Mouse (Mus musculus): ENCODE data around the gene Utp11. TPM values are rescaled to one million over a fixed set of nuclear protein-coding genes. Genes with fewer than 3 reads are reported as not detected.

Gene Utp11
- polyA plus RNA-seq, 1 experiment: 51.1 TPM

DNA sequence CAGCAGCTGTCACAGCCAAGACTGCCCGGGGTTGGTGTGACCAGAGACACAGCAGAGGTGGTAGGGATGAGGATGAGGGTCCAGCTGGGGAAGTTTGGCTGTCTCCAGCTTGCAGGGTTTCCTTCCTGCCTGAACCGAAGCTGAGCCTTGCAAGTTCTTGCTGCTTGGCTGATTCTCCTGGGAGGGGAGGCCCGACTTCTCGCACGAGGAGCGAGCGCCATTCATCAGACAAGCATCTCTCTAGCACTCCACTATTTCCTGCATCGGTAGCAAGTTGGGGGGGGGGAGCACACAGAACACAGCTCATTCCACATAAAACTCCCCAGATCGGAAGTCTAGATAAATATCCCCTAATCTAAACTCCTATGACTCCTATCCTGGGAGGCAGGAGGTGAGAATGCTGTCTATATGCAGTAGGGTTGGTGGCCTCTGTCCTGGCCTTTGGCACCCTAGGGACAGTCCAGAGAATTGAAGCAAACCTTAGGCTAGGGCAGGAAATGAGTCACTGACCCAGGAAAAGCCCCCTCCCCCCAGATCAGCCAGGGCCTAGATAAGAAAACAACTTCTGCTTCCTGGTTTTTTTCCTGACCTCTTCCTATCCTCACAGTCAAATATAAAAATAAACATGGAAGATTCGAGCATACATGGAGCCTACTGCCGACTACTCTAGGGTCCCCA is 11.5 kb upstream of the Utp11 start:
- TF ChIP-seq POLR2A (IDR thresholded peaks at IDR 0.05; ENCODE audit: low read depth, low read length) (peak; percentile 46; the same call in 1 of the 2 replicates), CTCF (IDR thresholded peaks at IDR 0.05; ENCODE audit: borderline replicate concordance, insufficient read depth, low read length) (no peak)
- H3K4me3 ChIP-seq (ENCODE audit: insufficient read depth, low read length): peak overlapping the region; percentile 54
- H3K4me1 ChIP-seq (ENCODE audit: control insufficient read depth, insufficient read depth, low read length): peaks cover 15% of the 10 kb centered on the region
- H3K27ac ChIP-seq (ENCODE audit: insufficient read depth, low read length): peak overlapping the region; percentile 94

DNA sequence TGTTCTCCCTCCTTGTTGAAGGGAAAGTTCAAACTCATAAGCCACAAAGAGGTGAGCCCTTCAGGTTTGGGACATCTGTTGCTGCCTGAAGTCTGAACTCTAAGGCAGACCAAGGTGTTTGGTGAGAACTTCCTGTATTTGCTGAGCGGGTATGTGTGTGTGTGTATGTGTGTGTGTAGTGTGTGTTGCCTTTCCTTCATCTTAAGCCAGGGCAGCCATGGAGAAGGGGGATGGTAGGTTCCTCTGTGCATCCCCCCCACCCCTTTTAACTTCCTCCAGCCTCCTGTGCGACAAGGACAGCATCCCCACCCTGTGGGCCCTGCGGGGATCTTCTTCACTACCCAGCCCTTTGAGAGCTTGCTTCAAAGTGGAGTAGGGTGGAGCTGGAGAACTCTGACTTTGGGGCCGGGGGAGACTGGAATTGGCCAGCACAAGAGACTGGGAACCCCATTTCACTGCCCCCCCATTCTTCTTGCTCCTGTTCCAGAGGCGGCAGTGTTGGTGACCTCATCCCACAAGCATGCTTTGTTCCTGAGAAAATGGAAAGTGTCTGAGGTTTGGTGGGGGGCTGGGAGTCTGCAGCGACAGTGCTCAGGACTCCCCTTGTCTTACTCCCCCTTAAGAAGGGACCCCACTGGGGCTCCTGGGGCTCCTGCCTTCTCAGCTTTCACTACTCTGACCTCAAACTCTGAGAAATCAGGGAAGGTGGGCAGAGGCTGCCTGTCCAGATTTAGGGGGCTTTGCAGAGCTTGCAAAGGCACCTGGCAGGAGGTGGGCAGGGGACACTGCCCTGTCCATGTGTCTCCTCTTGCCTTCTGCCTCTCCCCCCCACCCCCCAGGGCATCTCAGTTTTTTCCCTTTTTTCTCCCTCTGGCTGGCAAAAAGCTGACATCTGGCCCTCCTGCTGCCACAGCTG is 10.7 kb upstream of the Utp11 start:
- H3K4me3 ChIP-seq (ENCODE audit: insufficient read depth, low read length): peak overlapping the region; percentile 54
- TF ChIP-seq POLR2A (IDR thresholded peaks at IDR 0.05; ENCODE audit: low read depth, low read length): peak; percentile 46
- no peak for TF ChIP-seq CTCF (IDR thresholded peaks at IDR 0.05; ENCODE audit: borderline replicate concordance, insufficient read depth, low read length)
- H3K27ac ChIP-seq (ENCODE audit: insufficient read depth, low read length): peak overlapping the region; percentile 94
- peaks cover 14% of the 10 kb centered on the region for H3K4me1 ChIP-seq (ENCODE audit: control insufficient read depth, insufficient read depth, low read length)

DNA sequence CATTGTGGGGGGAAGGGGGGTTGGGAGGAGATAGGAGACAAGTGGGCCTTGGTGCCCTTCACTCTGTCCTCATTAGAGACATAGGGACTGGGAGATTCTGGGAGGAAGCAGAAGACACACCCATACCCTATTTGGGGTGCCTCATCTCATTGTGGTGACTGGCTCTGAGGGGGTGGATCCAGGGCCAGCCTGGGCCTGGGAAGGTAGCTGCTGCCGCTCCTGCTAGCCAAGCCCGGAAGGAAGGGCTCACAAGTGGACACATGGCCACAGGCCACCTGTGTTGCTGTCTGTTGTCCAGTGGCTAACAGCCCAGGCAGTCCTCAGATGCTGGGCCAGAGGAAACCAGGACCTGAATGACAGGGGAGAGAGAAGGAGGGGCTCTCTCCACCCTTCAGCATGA is 10.0 kb upstream of the Utp11 start:
- H3K4me1 ChIP-seq (ENCODE audit: control insufficient read depth, insufficient read depth, low read length): peaks cover 14% of the 10 kb centered on the region
- no peak for TF ChIP-seq CTCF (IDR thresholded peaks at IDR 0.05; ENCODE audit: borderline replicate concordance, insufficient read depth, low read length)
- TF ChIP-seq POLR2A (IDR thresholded peaks at IDR 0.05; ENCODE audit: low read depth, low read length): peak; percentile 68
- peak overlapping the region; percentile 94 for H3K27ac ChIP-seq (ENCODE audit: insufficient read depth, low read length)
- peak overlapping the region; percentile 54 for H3K4me3 ChIP-seq (ENCODE audit: insufficient read depth, low read length)

DNA sequence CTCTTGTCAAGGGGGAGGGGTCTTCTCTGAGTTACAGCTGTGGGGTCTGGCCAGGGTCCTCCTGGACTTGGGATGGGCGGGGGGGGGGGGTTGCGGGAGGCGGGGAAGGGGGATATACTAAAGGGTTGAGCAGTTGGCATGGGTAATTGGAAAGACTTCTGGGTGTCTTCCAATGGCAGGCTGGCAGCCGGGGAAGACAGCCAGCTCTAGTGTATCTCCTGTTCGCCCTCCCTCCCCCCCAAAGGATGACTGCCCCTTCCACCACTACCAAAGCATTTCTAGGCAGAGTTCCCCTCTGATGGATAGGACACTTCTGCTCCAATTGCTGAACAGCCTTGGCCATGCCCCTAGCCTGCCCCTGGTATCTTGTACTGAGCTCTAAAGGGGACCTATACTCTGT is 8.5 kb upstream of the Utp11 start:
- Histone ChIP-seq H3K4me3 (ENCODE audit: insufficient read depth, low read length) (peak overlapping the region; percentile 95), H3K27ac (ENCODE audit: insufficient read depth, low read length) (peak overlapping the region; percentile 82), H3K4me1 (ENCODE audit: control insufficient read depth, insufficient read depth, low read length) (peaks cover 14% of the 10 kb centered on the region)

DNA sequence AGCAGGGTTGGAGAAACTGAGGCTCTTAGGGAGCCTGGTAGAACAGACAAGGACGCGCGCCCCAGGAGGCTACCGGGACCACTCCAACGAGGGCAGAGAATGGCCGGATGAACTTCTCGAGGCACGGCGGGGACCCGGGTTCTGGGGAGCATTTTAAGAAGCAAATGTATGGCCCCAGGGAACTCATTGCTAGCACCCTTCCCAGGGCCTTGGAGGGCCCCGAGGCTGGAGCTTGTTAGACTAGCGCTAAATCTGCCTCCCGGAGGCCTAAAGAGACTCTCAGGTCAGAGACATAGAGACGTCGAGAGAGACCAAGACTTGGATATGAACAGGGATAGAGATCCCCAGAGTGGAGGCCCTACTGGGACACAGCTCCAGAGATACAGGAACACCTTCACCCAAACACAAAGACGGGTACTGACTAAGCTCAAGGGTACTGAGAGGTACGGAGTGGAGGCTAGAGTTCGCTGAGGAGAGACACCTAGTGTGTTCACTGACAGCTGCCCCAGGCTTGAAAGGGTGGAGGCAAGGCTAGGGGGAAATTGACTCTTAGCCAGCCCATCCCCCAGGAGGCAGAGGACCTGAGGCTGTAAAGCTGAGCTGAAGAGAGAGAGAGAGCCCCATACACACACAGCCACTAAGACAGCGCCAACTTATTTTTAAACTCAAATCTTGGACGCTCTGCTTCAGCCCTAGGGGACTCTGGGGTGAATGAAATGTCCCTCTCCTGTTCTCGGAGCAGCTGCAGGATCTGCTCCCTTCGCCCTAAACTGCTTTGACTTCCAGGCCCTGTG is 7.8 kb upstream of the Utp11 start:
- Histone ChIP-seq H3K4me1 (ENCODE audit: control insufficient read depth, insufficient read depth, low read length) (peaks cover 14% of the 10 kb centered on the region), H3K27ac (ENCODE audit: insufficient read depth, low read length) (peak overlapping the region; percentile 82), H3K4me3 (ENCODE audit: insufficient read depth, low read length) (peak overlapping the region; percentile 95)
- TF ChIP-seq CTCF (IDR thresholded peaks at IDR 0.05; ENCODE audit: borderline replicate concordance, insufficient read depth, low read length) (no peak), POLR2A (IDR thresholded peaks at IDR 0.05; ENCODE audit: low read depth, low read length) (peak; percentile 54)

More for the DNA sequence above, 8.5 kb upstream of the Utp11 start:
- no peak for TF ChIP-seq POLR2A (IDR thresholded peaks at IDR 0.05; ENCODE audit: low read depth, low read length)
- no peak for TF ChIP-seq CTCF (IDR thresholded peaks at IDR 0.05; ENCODE audit: borderline replicate concordance, insufficient read depth, low read length)

DNA sequence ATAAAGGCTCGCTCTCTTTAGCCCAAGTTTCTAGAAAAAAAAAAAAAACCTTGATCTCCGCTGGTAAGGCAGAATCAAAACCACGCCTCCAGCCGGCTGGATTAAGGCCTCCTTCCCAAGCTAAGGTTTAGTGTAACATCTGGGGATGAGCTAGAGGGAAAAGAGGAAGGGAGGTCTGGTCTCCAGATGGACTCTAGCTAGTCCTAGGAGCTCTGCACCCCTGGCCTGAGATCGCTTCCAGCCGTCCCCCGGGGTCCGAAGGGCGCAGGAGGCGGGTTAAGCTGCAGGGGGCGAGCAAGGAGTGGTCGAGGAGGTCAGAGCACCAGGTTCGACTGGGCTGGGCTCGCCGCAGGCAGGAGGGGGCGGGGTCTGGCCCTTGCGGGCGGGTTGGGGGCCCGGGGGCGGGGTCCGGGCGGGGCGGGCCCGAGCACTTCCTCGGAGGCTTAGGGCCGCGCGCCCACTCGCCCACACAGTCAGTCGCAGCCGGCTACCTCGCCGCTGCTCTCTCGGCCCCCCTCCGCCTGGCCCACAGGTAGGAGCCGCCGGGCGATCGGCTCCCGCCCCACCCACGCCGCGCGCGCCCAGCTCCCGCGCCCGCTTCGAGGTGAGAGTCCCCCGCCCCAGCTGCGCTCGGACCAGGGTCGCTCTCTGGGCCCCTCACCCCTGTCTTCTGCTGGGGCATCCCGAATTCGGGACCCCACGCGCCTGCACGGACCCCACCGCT is 7.0 kb upstream of the Utp11 start, which contains the start of gene Fhl3:
Gene Fhl3 (plus strand): TSS at position 454 of the 724 bp plus-strand sequence.
- peak within 1 kb of the TSS; percentile 95 for H3K4me3 ChIP-seq (ENCODE audit: insufficient read depth, low read length)
- peaks cover 7% of the 10 kb centered on the region; the same call in 1 of the 2 replicates for H3K4me1 ChIP-seq (ENCODE audit: control insufficient read depth, insufficient read depth, low read length)
- peak within 1 kb of the TSS; percentile 86 for H3K27ac ChIP-seq (ENCODE audit: insufficient read depth, low read length)
- TF ChIP-seq POLR2A (IDR thresholded peaks at IDR 0.05; ENCODE audit: low read depth, low read length): peak; percentile 88
- TF ChIP-seq CTCF (IDR thresholded peaks at IDR 0.05; ENCODE audit: borderline replicate concordance, insufficient read depth, low read length): no peak

DNA sequence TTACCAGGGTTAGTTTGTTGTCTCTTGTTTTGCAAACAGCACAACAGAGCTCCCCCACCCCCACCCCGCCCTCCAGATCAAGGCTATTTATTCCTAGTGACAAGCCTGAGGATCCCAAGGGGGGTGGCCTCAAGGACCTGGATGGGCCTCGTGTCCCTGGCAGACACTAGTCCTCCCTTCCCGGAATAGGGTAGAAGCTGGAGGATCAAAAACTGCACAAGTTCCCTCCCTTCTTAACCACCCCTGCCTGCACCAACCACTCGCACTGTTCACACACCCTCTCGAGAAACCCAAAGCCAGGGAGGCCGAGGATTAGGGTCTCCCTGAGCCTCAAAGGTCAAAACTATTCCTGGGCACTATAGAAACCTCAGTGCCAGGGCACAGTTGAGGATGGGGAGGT is 6.4 kb upstream of the Utp11 start:
- no peak for TF ChIP-seq CTCF (IDR thresholded peaks at IDR 0.05; ENCODE audit: borderline replicate concordance, insufficient read depth, low read length)
- no peak for TF ChIP-seq POLR2A (IDR thresholded peaks at IDR 0.05; ENCODE audit: low read depth, low read length)
- 0 out of 2 replicates have a peak, but pooled peaks cover 7% of the 10 kb centered on the region for H3K4me1 ChIP-seq (ENCODE audit: control insufficient read depth, insufficient read depth, low read length)
- H3K27ac ChIP-seq (ENCODE audit: insufficient read depth, low read length): peak overlapping the region; percentile 86
- H3K4me3 ChIP-seq (ENCODE audit: insufficient read depth, low read length): peak overlapping the region; percentile 37

DNA sequence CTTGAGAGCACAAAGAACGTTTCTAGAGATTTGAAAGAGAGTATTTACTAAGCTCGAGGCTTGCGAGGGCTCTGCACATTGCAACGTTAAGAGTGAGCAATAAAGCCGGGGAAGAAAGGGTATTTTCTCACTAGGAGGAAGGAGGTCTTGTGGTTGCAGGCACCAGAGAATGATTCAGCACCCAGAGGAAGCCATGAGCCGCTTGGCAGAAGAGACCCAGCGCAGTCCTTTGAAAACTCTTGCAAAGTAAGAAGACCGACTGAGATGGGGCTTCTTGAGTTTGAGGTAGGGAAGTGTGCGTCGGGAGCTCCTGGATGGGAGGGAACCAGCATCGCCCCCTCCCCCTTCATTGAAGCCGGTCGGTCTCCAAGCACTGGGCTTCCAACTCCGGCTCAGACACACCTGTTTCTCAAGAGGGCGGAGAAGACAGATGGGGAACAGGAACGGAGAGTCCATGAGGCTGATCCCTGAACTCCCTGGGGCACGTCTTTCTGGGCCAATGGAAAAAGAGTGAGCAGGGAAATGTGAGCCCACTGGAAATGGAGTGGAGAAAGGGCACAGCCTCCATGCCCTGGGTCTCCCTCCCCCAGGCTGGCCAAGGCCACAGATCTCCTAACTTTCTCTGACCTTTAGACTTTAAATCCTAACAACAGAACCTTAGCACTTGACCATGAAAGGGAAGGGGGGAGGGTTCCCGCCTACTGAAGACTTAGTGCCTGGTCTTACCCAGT is 2.6 kb upstream of the Utp11 start:
- peak overlapping the region; percentile 20 for H3K4me3 ChIP-seq (ENCODE audit: insufficient read depth, low read length)
- TF ChIP-seq CTCF (IDR thresholded peaks at IDR 0.05; ENCODE audit: borderline replicate concordance, insufficient read depth, low read length): no peak
- TF ChIP-seq POLR2A (IDR thresholded peaks at IDR 0.05; ENCODE audit: low read depth, low read length): no peak
- no peak overlapping the region; the same call in 1 of the 2 replicates for H3K27ac ChIP-seq (ENCODE audit: insufficient read depth, low read length)
- peaks cover 13% of the 10 kb centered on the region; the same call in 1 of the 2 replicates for H3K4me1 ChIP-seq (ENCODE audit: control insufficient read depth, insufficient read depth, low read length)
